Mouse (Mus musculus) neural tube, embryonic 13.5 days (tissue): ENCODE data around the gene Als2cr12. TPM values are rescaled to one million over a fixed set of nuclear protein-coding genes. Genes with fewer than 3 reads are reported as not detected.
"Not testable (repeated sequence)": the region's sequence is repeated elsewhere in the genome, so short reads cannot be mapped to it uniquely, and the experiment has no call there.

Experiments used
- ATAC-seq: fragments of 200-750 bp; cut with Nextera tagmentation; 2 replicates; pipeline ENCODE4 v1.8.0; 2017; ENCODE audit warnings: low read depth, mild to moderate bottlenecking, moderate TSS enrichment, moderate library complexity
- H3K27ac ChIP-seq: fragments of 300-500 bp; sonication (generic); replicated peaks from 2 replicates; pipeline ENCODE4 v1.5.1; 2015; ENCODE audit warnings: moderate library complexity, mild to moderate bottlenecking, inconsistent platforms
- H3K27me3 ChIP-seq: fragments of 300-500 bp; sonication (generic); 2 replicates; pipeline ENCODE4 v1.6.1; 2015; ENCODE audit warnings: mild to moderate bottlenecking, inconsistent platforms
- H3K36me3 ChIP-seq: fragments of 300-500 bp; sonication (generic); 2 replicates; pipeline ENCODE4 v1.6.1; 2015; ENCODE audit warnings: mild to moderate bottlenecking, inconsistent platforms
- H3K4me1 ChIP-seq: fragments of 300-500 bp; sonication (generic); replicated peaks from 2 replicates; pipeline ENCODE4 v1.6.1; 2015; ENCODE audit warnings: inconsistent platforms
- H3K4me2 ChIP-seq: fragments of 300-500 bp; sonication (generic); 2 replicates; pipeline ENCODE4 v1.6.1; 2015; ENCODE audit warnings: inconsistent platforms, mild to moderate bottlenecking, moderate library complexity
- H3K4me3 ChIP-seq: fragments of 300-500 bp; sonication (generic); 2 replicates; pipeline ENCODE4 v1.5.1; 2015; ENCODE audit warnings: mild to moderate bottlenecking, inconsistent platforms
- H3K9ac ChIP-seq: fragments of 300-500 bp; sonication (generic); 2 replicates; pipeline ENCODE4 v1.6.1; 2015; ENCODE audit warnings: moderate library complexity, mild to moderate bottlenecking, inconsistent platforms
- H3K9me3 ChIP-seq: fragments of 300-500 bp; sonication (generic); 2 replicates; pipeline ENCODE4 v1.6.1; 2016; ENCODE audit warnings: inconsistent platforms
- WGBS: fragments of 180-500 bp; shearing (Covaris S2); methylation state at CpG from one replicate; pipeline ENCODE4 v1.1.7; 2015; 5-methylcytosine and 5-hydroxymethylcytosine counted together
- polyA plus RNA-seq: library from polyadenylated mRNA; unstranded; fragments of >200 nt; fragmentation: Nextera tagmentation; extraction: Ambion mirVana; gene quantifications from 2 replicates; pipeline ENCODE4 v1.2.1, GENCODE M21; 2015

The Als2cr12 gene
- polyA plus RNA-seq, 1 experiment from 2014 or later: not detected

GRCm38 (mm10) chr1:58615146-58615545 lies 80.6 kb downstream of the Als2cr12 start:
- no peak overlapping the region for H3K4me2 ChIP-seq
- H3K27me3 ChIP-seq: no peaks in the 10 kb centered on the region
- H3K9ac ChIP-seq: no peak overlapping the region
- H3K9me3 ChIP-seq: 0 out of 2 replicates have a peak, but pooled peaks cover 2% of the 10 kb centered on the region
- no peak overlapping the region for H3K4me3 ChIP-seq
- no peak overlapping the region for H3K27ac ChIP-seq
- WGBS: 85% methylated on average over 4 of the region's 4 CpGs
- no peak for ATAC-seq
- H3K36me3 ChIP-seq: no peaks in the 10 kb centered on the region
- no peaks in the 10 kb centered on the region for H3K4me1 ChIP-seq

- WGBS: 83% methylated on average over 3 of the region's 3 CpGs
- Histone ChIP-seq H3K4me2 (no peak overlapping the region), H3K36me3 (no peaks in the 10 kb centered on the region), H3K9ac (no peak overlapping the region), H3K9me3 (0 out of 2 replicates have a peak, but pooled peaks cover 2% of the 10 kb centered on the region), H3K27ac (no peak overlapping the region), H3K4me1 (no peaks in the 10 kb centered on the region), H3K4me3 (no peak overlapping the region), H3K27me3 (no peaks in the 10 kb centered on the region)
- ATAC-seq: no peak
Measured at GRCm38 (mm10) chr1:58614424-58614823, 81.4 kb downstream of the Als2cr12 start.

- 0 out of 2 replicates have a peak, but pooled peaks cover 1% of the 10 kb centered on the region for H3K9me3 ChIP-seq
- ATAC-seq: no peak
- no peaks in the 10 kb centered on the region for H3K4me1 ChIP-seq
- no peak overlapping the region for H3K4me3 ChIP-seq
- WGBS: 75% methylated on average over 6 of the region's 6 CpGs
- H3K36me3 ChIP-seq: no peaks in the 10 kb centered on the region
- no peaks in the 10 kb centered on the region for H3K27me3 ChIP-seq
- no peak overlapping the region for H3K9ac ChIP-seq
- H3K4me2 ChIP-seq: no peak overlapping the region
- no peak overlapping the region for H3K27ac ChIP-seq
Measured at GRCm38 (mm10) chr1:58613786-58614185, 82.0 kb downstream of the Als2cr12 start.

- H3K4me2 ChIP-seq: no peak overlapping the region
- H3K27me3 ChIP-seq: no peaks in the 10 kb centered on the region
- no peak overlapping the region for H3K27ac ChIP-seq
- H3K4me1 ChIP-seq: no peaks in the 10 kb centered on the region
- H3K36me3 ChIP-seq: no peaks in the 10 kb centered on the region
- H3K9ac ChIP-seq: no peak overlapping the region
- ATAC-seq: no peak
- H3K9me3 ChIP-seq: peaks cover 5% of the 10 kb centered on the region; the same call in 1 of the 2 replicates
- no peak overlapping the region for H3K4me3 ChIP-seq
- WGBS: 52% methylated on average over 1 of the region's 1 CpGs
Measured at GRCm38 (mm10) chr1:58610611-58611010, 85.2 kb downstream of the Als2cr12 start.

GRCm38 (mm10) chr1:58610166-58610565 lies 85.6 kb downstream of the Als2cr12 start:
- H3K9me3 ChIP-seq: peaks cover 5% of the 10 kb centered on the region; the same call in 1 of the 2 replicates
- H3K4me2 ChIP-seq: no peak overlapping the region
- H3K36me3 ChIP-seq: no peaks in the 10 kb centered on the region
- H3K4me3 ChIP-seq: no peak overlapping the region
- H3K27ac ChIP-seq: no peak overlapping the region
- no peak for ATAC-seq
- 90% methylated on average over 1 of the region's 1 CpGs for WGBS
- no peak overlapping the region for H3K9ac ChIP-seq
- no peaks in the 10 kb centered on the region for H3K27me3 ChIP-seq
- no peaks in the 10 kb centered on the region for H3K4me1 ChIP-seq

GRCm38 (mm10) chr1:58609591-58609990 lies 86.2 kb downstream of the Als2cr12 start:
- not testable (repeated sequence) for H3K4me1 ChIP-seq, H3K36me3 ChIP-seq, H3K9me3 ChIP-seq, H3K27me3 ChIP-seq, H3K27ac ChIP-seq, H3K4me2 ChIP-seq, H3K9ac ChIP-seq, ATAC-seq, H3K4me3 ChIP-seq
- WGBS: 92% methylated on average over 5 of the region's 5 CpGs

GRCm38 (mm10) chr1:58603738-58604137 lies 92.1 kb downstream of the Als2cr12 start:
- H3K9me3 ChIP-seq: peaks cover 5% of the 10 kb centered on the region; the same call in 1 of the 2 replicates
- no peaks in the 10 kb centered on the region for H3K4me1 ChIP-seq
- H3K9ac ChIP-seq: no peak overlapping the region
- ATAC-seq: no peak
- no peaks in the 10 kb centered on the region for H3K36me3 ChIP-seq
- no peak overlapping the region for H3K4me2 ChIP-seq
- no peaks in the 10 kb centered on the region for H3K27me3 ChIP-seq
- H3K27ac ChIP-seq: no peak overlapping the region
- WGBS: 84% methylated on average over 4 of the region's 4 CpGs
- H3K4me3 ChIP-seq: no peak overlapping the region

GRCm38 (mm10) chr1:58602681-58603080 lies 93.1 kb downstream of the Als2cr12 start:
- Histone ChIP-seq H3K27me3 (no peaks in the 10 kb centered on the region), H3K9ac (no peak overlapping the region), H3K9me3 (no peaks in the 10 kb centered on the region), H3K4me1 (no peaks in the 10 kb centered on the region), H3K4me2 (no peak overlapping the region), H3K27ac (no peak overlapping the region), H3K36me3 (no peaks in the 10 kb centered on the region), H3K4me3 (no peak overlapping the region)
- 79% methylated on average over 4 of the region's 4 CpGs for WGBS
- ATAC-seq: no peak

Other genes starting within 250 kb of the Als2cr12 start
- 23.9 and 24.5 TPM in 2 replicates for gene Orc2, start 190.9 kb downstream of the Als2cr12 start, polyA plus RNA-seq
- gene Fam126b, start 109.7 kb downstream of the Als2cr12 start, polyA plus RNA-seq: 9.8 and 10.8 TPM in 2 replicates
- gene Ndufb3, start 109.6 kb downstream of the Als2cr12 start, polyA plus RNA-seq: 211 and 220 TPM in 2 replicates
- 15.4 and 17.8 TPM in 2 replicates for gene Cflar, start 15.5 kb upstream of the Als2cr12 start, polyA plus RNA-seq
- 8.1 and 8.8 TPM in 2 replicates for gene Casp8, start 99.4 kb upstream of the Als2cr12 start, polyA plus RNA-seq